Mouse (Mus musculus) CH12.LX (cell line): ENCODE data around the gene Il1r2. TPM values are rescaled to one million over a fixed set of nuclear protein-coding genes. Genes with fewer than 3 reads are reported as not detected.

Experiments
- DNase-seq: peaks from one replicate; pipeline ENCODE4 v3.0.0-alpha.2; 2013; ENCODE audit errors: extremely low read depth
- H3K27ac ChIP-seq: 2 replicates; pipeline ENCODE4 v1.5.1; 2012; ENCODE audit warnings: low read depth, mild to moderate bottlenecking, control low read depth, moderate library complexity; ENCODE audit not compliant: insufficient read depth
- H3K27me3 ChIP-seq: replicated peaks from 2 replicates; pipeline ENCODE3; 2012; ENCODE audit warnings: inconsistent platforms
- H3K36me3 ChIP-seq, 2 experiments: replicated peaks in 1 of 2; 2 replicates each; pipeline versions ENCODE3 to v1.6.1; 2012; ENCODE audit warnings: inconsistent platforms in 1 of 2, low read length in 1 of 2, mild to moderate bottlenecking in 1 of 2, mixed read lengths in 1 of 2, moderate library complexity in 1 of 2; ENCODE audit not compliant: control insufficient read depth in 1 of 2, insufficient read depth in 1 of 2
- H3K4me1 ChIP-seq, 2 experiments: 2 replicates each; pipeline ENCODE4 v1.6.1; 2012; ENCODE audit warnings: inconsistent platforms in 1 of 2, moderate library complexity in 1 of 2; ENCODE audit not compliant: insufficient read depth in 2 of 2, control insufficient read depth in 1 of 2
- H3K4me2 ChIP-seq: 2 replicates; pipeline ENCODE4 v1.6.1; 2012; ENCODE audit warnings: low read depth, mild to moderate bottlenecking, control low read depth; ENCODE audit not compliant: poor library complexity, insufficient read depth, severe bottlenecking
- H3K4me3 ChIP-seq, 3 experiments: fragments of 150-350 bp in 1 of 3; sonication (generic) in 1 of 3; replicated peaks in 1 of 3; 2 replicates each; pipeline versions ENCODE3 to v1.5.1; 2011 to 2012; ENCODE audit warnings: low read depth in 2 of 3, low read length in 2 of 3, mild to moderate bottlenecking in 2 of 3, moderate library complexity in 2 of 3, control low read depth in 1 of 3, improper control_type of control experiment in 1 of 3, inconsistent platforms in 1 of 3, mixed read lengths in 1 of 3; ENCODE audit not compliant: poor library complexity in 1 of 3
- H3K79me2 ChIP-seq: replicated peaks from 2 replicates; pipeline ENCODE4 v1.6.1; 2012; ENCODE audit warnings: mild to moderate bottlenecking, moderate library complexity; ENCODE audit not compliant: control insufficient read depth, poor library complexity, insufficient read depth, severe bottlenecking; ENCODE audit errors: extremely low read depth
- H3K9ac ChIP-seq: 2 replicates; pipeline ENCODE4 v1.6.1; 2012; ENCODE audit warnings: low read depth, mild to moderate bottlenecking, control low read depth, moderate library complexity; ENCODE audit not compliant: insufficient read depth
- H3K9me3 ChIP-seq: replicated peaks from 2 replicates; pipeline ENCODE3; 2012; ENCODE audit warnings: low read length, inconsistent platforms, mixed read lengths
- GABPA ChIP-seq: IDR thresholded peaks from 2 replicates; pipeline ENCODE4 v1.6.1; 2012; ENCODE audit warnings: low read depth, low read length, improper control_type of control experiment, inconsistent platforms; ENCODE audit not compliant: insufficient replicate concordance
- JUND ChIP-seq: conservative IDR thresholded peaks from 2 replicates; pipeline ENCODE4 v1.6.1; 2011; ENCODE audit warnings: low read depth, low read length, improper control_type of control experiment
- MXI1 ChIP-seq: IDR thresholded peaks from 2 replicates; pipeline ENCODE4 v1.6.1; 2011; ENCODE audit warnings: mild to moderate bottlenecking, low read depth, low read length, improper control_type of control experiment
- MYC ChIP-seq: IDR thresholded peaks from 2 replicates; pipeline ENCODE4 v1.6.1; 2011; ENCODE audit warnings: low read depth, mild to moderate bottlenecking, improper control_type of control experiment, low read length
- RCOR1 ChIP-seq: conservative IDR thresholded peaks from 2 replicates; pipeline ENCODE4 v1.6.1; 2012; ENCODE audit warnings: low read depth, mild to moderate bottlenecking, inconsistent platforms, low read length, improper control_type of control experiment
- UBTF ChIP-seq: IDR thresholded peaks from 2 replicates; pipeline ENCODE4 v1.6.1; 2012; ENCODE audit warnings: low read depth, mild to moderate bottlenecking, inconsistent platforms, low read length, improper control_type of control experiment, moderate library complexity
- dilution Hi-C: fragments of 300-500 bp; cut with MboI; formaldehyde crosslinking; loops from 2 replicates; pipeline ENCODE4 v1.14.3; 2020; ENCODE audit warnings: low sequenced_read_pairs; ENCODE audit not compliant: extremely low pct_unique_long_range_greater_than_20kb, extremely low pct_ligation_motif_present
- in situ Hi-C: fragments of 300-500 bp; cut with MboI; formaldehyde crosslinking; loops from 3 replicates; pipeline ENCODE4 v1.14.3; 2019; ENCODE audit warnings: low sequenced_read_pairs, low pct_ligation_motif_present, low pct_unique_long_range_greater_than_20kb, mixed read lengths
- polyA plus RNA-seq: library from polyadenylated mRNA; unstranded; fragments of >175 nt; gene quantifications from 2 replicates; pipeline ENCODE4 v1.2.1, GENCODE M21; 2012; ENCODE audit warnings: low read depth; ENCODE audit not compliant: insufficient read length
- total RNA-seq, 2 experiments: library from RNA; depleted of rRNA; stranded (reverse); fragments of 300-350 nt in 1 of 2; fragments of >200 nt in 1 of 2; gene quantifications; 2 replicates each; pipeline ENCODE4 v1.2.3; 2012 to 2014

The Il1r2 gene
- total and polyA plus RNA-seq, 3 experiments, result 0.13 to 2.2 (median 1.1) TPM

- DNase-seq, result no peak
- H3K79me2 ChIP-seq, result no peaks in the 10 kb centered on the region
- in situ Hi-C loops, result no loop called here
- H3K4me2 ChIP-seq, result no peak overlapping the region
- dilution Hi-C loops, result no loop called here
- peaks cover 2% of the 10 kb centered on the region for H3K9me3 ChIP-seq
- H3K4me1 ChIP-seq, result no peaks in the 10 kb centered on the region
- H3K9ac ChIP-seq, result no peak overlapping the region
- H3K36me3 ChIP-seq, result no peaks in the 10 kb centered on the region
- peaks cover 1% of the 10 kb centered on the region for H3K27me3 ChIP-seq
- no peak overlapping the region for H3K27ac ChIP-seq
- no peak for TF ChIP-seq GABPA
- no peak for TF ChIP-seq MYC
- TF ChIP-seq RCOR1, result no peak
- TF ChIP-seq UBTF, result no peak
- TF ChIP-seq JUND, result no peak
- no peak for TF ChIP-seq MXI1
- H3K4me3 ChIP-seq, result no peak overlapping the region
These were observed 100.3 kb downstream of the Il1r2 start for GRCm38 (mm10) chr1:40174146-40174545.

Other genes with a start within 250 kb of the Il1r2 start
- gene Map4k4, start 173.2 kb upstream of the Il1r2 start, total RNA-seq (2012; rRNA removed), result 33.3 and 41.0 TPM in 2 replicates
- gene Map4k4, start 173.2 kb upstream of the Il1r2 start, total RNA-seq (2014; rRNA removed), result 20.3 and 21.8 TPM in 2 replicates
- gene Map4k4, start 173.2 kb upstream of the Il1r2 start, polyA plus RNA-seq, result 46.3 and 47.0 TPM in 2 replicates
- not detected in 2 replicates for gene Il1r1, start 151.0 kb downstream of the Il1r2 start, total RNA-seq (2012; rRNA removed)
- gene Il1r1, start 151.0 kb downstream of the Il1r2 start, total RNA-seq (2014; rRNA removed), result not detected in 2 replicates
- 0.04 TPM in 1 of 2 replicates, not detected in the other for gene Il1r1, start 151.0 kb downstream of the Il1r2 start, polyA plus RNA-seq